Mouse (Mus musculus) hindbrain, embryonic 16.5 days (tissue): ENCODE data around the gene Mtmr12. TPM values are rescaled to one million over a fixed set of nuclear protein-coding genes. Genes with fewer than 3 reads are reported as not detected.
A peak's percentile ranks its signal among the peaks of the same experiment; 100 is the strongest.

ENCODE experiments used
- ATAC-seq: fragments of 200-750 bp; cut with Nextera tagmentation; 2 replicates; pipeline ENCODE4 v1.8.0; 2017; ENCODE audit warnings: moderate TSS enrichment, moderate library complexity
- H3K27ac ChIP-seq: fragments of 300-500 bp; sonication (generic); 2 replicates; pipeline ENCODE4 v1.5.1; 2014; ENCODE audit warnings: low read depth, mild to moderate bottlenecking, control low read depth, low read length, moderate library complexity
- H3K27me3 ChIP-seq: fragments of 300-500 bp; sonication (generic); replicated peaks from 2 replicates; pipeline ENCODE4 v1.6.1; 2014; ENCODE audit warnings: low read length; ENCODE audit not compliant: control insufficient read depth, insufficient read depth
- H3K36me3 ChIP-seq: fragments of 300-500 bp; sonication (generic); 2 replicates; pipeline ENCODE4 v1.6.1; 2014; ENCODE audit warnings: mild to moderate bottlenecking, low read length, moderate library complexity, mixed read lengths; ENCODE audit not compliant: control insufficient read depth, insufficient read depth
- H3K4me1 ChIP-seq: fragments of 300-500 bp; sonication (generic); 2 replicates; pipeline ENCODE4 v1.6.1; 2014; ENCODE audit warnings: low read depth, low read length; ENCODE audit not compliant: control insufficient read depth, insufficient read depth
- H3K4me2 ChIP-seq: fragments of 300-500 bp; sonication (generic); 2 replicates; pipeline ENCODE4 v1.6.1; 2014; ENCODE audit warnings: mild to moderate bottlenecking, low read length, control low read depth, moderate library complexity
- H3K4me3 ChIP-seq: fragments of 300-500 bp; sonication (generic); 2 replicates; pipeline ENCODE4 v1.5.1; 2014; ENCODE audit warnings: mild to moderate bottlenecking, low read length, control low read depth, moderate library complexity
- H3K9ac ChIP-seq: fragments of 300-500 bp; sonication (generic); 2 replicates; pipeline ENCODE4 v1.6.1; 2014; ENCODE audit warnings: low read depth, mild to moderate bottlenecking, control low read depth, low read length, moderate library complexity
- H3K9me3 ChIP-seq: fragments of 300-500 bp; sonication (generic); 2 replicates; pipeline ENCODE4 v1.6.1; 2014; ENCODE audit warnings: mild to moderate bottlenecking, low read length, moderate library complexity; ENCODE audit not compliant: control insufficient read depth
- WGBS: fragments of 180-500 bp; shearing (Covaris S2); extraction: QIAGEN DNeasy Blood & Tissue Kit; methylation state at CpG from one replicate; pipeline ENCODE4 v1.1.7; 2014; 5-methylcytosine and 5-hydroxymethylcytosine counted together
- polyA plus RNA-seq: library from polyadenylated mRNA; unstranded; fragments of >200 nt; fragmentation: Nextera tagmentation; extraction: Ambion mirVana; gene quantifications from 2 replicates; pipeline ENCODE4 v1.2.1, GENCODE M21; 2015

Gene Mtmr12
- polyA plus RNA-seq, 1 experiment from 2014 or later = 7.1 TPM

GRCm38 (mm10) chr15:12251416-12252140 is 46.8 kb downstream of the Mtmr12 start:
- no peak for ATAC-seq
- 90% methylated on average over 15 of the region's 15 CpGs for WGBS
- Histone ChIP-seq H3K36me3 (peaks cover 8% of the 10 kb centered on the region), H3K9ac (no peak overlapping the region), H3K4me1 (no peaks in the 10 kb centered on the region), H3K27me3 (no peaks in the 10 kb centered on the region), H3K9me3 (no peaks in the 10 kb centered on the region), H3K4me3 (no peak overlapping the region), H3K4me2 (no peak overlapping the region), H3K27ac (no peak overlapping the region)

- H3K9me3 ChIP-seq = no peaks in the 10 kb centered on the region
- no peaks in the 10 kb centered on the region for H3K27me3 ChIP-seq
- no peak overlapping the region for H3K4me3 ChIP-seq
- H3K4me2 ChIP-seq = no peak overlapping the region
- WGBS = 94% methylated on average over 2 of the region's 2 CpGs
- ATAC-seq = no peak
- peaks cover 8% of the 10 kb centered on the region for H3K36me3 ChIP-seq
- H3K27ac ChIP-seq = no peak overlapping the region
- no peak overlapping the region for H3K9ac ChIP-seq
- H3K4me1 ChIP-seq = no peaks in the 10 kb centered on the region
These were observed 47.3 kb downstream of the Mtmr12 start for GRCm38 (mm10) chr15:12252141-12252489.

GRCm38 (mm10) chr15:12257730-12258494 is 53.1 kb downstream of the Mtmr12 start:
- ATAC-seq = no peak
- H3K27me3 ChIP-seq = no peaks in the 10 kb centered on the region
- WGBS = 89% methylated on average over 16 of the region's 16 CpGs
- H3K4me2 ChIP-seq = no peak overlapping the region
- peaks cover 15% of the 10 kb centered on the region for H3K36me3 ChIP-seq
- H3K9ac ChIP-seq = no peak overlapping the region
- H3K27ac ChIP-seq = no peak overlapping the region
- H3K4me1 ChIP-seq = no peaks in the 10 kb centered on the region
- H3K4me3 ChIP-seq = no peak overlapping the region
- no peaks in the 10 kb centered on the region for H3K9me3 ChIP-seq

GRCm38 (mm10) chr15:12263056-12263455 is 58.2 kb downstream of the Mtmr12 start:
- H3K27ac ChIP-seq = no peak overlapping the region
- WGBS = 92% methylated on average over 3 of the region's 3 CpGs
- no peaks in the 10 kb centered on the region for H3K4me1 ChIP-seq
- H3K4me3 ChIP-seq = no peak overlapping the region
- no peak for ATAC-seq
- H3K9ac ChIP-seq = no peak overlapping the region
- H3K36me3 ChIP-seq = peaks cover 29% of the 10 kb centered on the region
- H3K9me3 ChIP-seq = no peaks in the 10 kb centered on the region
- no peak overlapping the region for H3K4me2 ChIP-seq
- H3K27me3 ChIP-seq = no peaks in the 10 kb centered on the region

GRCm38 (mm10) chr15:12266460-12266859 is 61.6 kb downstream of the Mtmr12 start:
- Histone ChIP-seq H3K4me2 (no peak overlapping the region), H3K36me3 (peaks cover 35% of the 10 kb centered on the region), H3K4me3 (no peak overlapping the region), H3K27ac (no peak overlapping the region), H3K4me1 (no peaks in the 10 kb centered on the region), H3K9ac (no peak overlapping the region), H3K27me3 (no peaks in the 10 kb centered on the region), H3K9me3 (no peaks in the 10 kb centered on the region)
- 73% methylated on average over 8 of the region's 8 CpGs for WGBS
- no peak for ATAC-seq

GRCm38 (mm10) chr15:12268021-12268420 is 63.2 kb downstream of the Mtmr12 start:
- Histone ChIP-seq H3K4me2 (no peak overlapping the region), H3K4me1 (no peaks in the 10 kb centered on the region), H3K27ac (no peak overlapping the region), H3K27me3 (no peaks in the 10 kb centered on the region), H3K9ac (no peak overlapping the region), H3K9me3 (no peaks in the 10 kb centered on the region), H3K36me3 (peaks cover 27% of the 10 kb centered on the region), H3K4me3 (no peak overlapping the region)
- peak; percentile 72 for ATAC-seq
- WGBS = 50% methylated on average over 1 of the region's 1 CpGs

GRCm38 (mm10) chr15:12271340-12271739 is 66.5 kb downstream of the Mtmr12 start:
- Histone ChIP-seq H3K9me3 (no peaks in the 10 kb centered on the region), H3K27ac (no peak overlapping the region), H3K4me2 (no peak overlapping the region), H3K36me3 (peaks cover 14% of the 10 kb centered on the region), H3K9ac (no peak overlapping the region), H3K4me1 (no peaks in the 10 kb centered on the region), H3K4me3 (no peak overlapping the region), H3K27me3 (no peaks in the 10 kb centered on the region)
- no peak for ATAC-seq
- 93% methylated on average over 9 of the region's 9 CpGs for WGBS

GRCm38 (mm10) chr15:12273325-12274052 is 68.7 kb downstream of the Mtmr12 start:
- H3K9ac ChIP-seq = no peak overlapping the region
- no peaks in the 10 kb centered on the region for H3K9me3 ChIP-seq
- peaks cover 12% of the 10 kb centered on the region for H3K36me3 ChIP-seq
- H3K27me3 ChIP-seq = no peaks in the 10 kb centered on the region
- H3K27ac ChIP-seq = no peak overlapping the region
- H3K4me2 ChIP-seq = no peak overlapping the region
- H3K4me1 ChIP-seq = no peaks in the 10 kb centered on the region
- H3K4me3 ChIP-seq = no peak overlapping the region
- no peak for ATAC-seq
- WGBS = 83% methylated on average over 12 of the region's 12 CpGs
